Mouse (Mus musculus) CD4-positive naive resting alpha-beta T cell, adult 76 days (primary cell): ENCODE data around the gene Olfr519. TPM values are rescaled to one million over a fixed set of nuclear protein-coding genes. Genes with fewer than 3 reads are reported as not detected.

Experiments used
- total RNA-seq: library from RNA; stranded (reverse); gene quantifications from one replicate; pipeline ENCODE4 v1.2.4, GENCODE M21; 2023

Olfr519 gene
- not detected for total RNA-seq

DNA sequence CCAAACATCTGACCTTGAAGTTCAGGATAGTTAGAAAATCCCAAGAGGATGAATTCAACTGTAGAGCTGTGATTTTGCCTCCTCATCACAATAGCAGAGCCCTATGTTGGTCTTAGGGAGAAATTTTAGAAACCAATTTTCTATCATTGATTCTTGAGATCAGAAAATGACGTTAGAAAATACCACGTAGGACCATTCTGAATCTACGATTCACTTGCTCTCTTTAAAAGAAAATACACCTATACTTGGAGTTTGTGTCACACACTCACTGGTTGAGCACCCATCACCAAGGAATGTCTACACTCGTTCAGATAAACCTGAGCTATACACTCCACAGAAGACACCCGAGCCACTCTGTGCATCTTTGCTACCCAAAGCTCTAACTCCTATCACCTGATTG is at the start of gene Olfr519:
Gene Olfr519, minus strand, starts transcription at position 101 of the 400 bp plus-strand sequence.

DNA sequence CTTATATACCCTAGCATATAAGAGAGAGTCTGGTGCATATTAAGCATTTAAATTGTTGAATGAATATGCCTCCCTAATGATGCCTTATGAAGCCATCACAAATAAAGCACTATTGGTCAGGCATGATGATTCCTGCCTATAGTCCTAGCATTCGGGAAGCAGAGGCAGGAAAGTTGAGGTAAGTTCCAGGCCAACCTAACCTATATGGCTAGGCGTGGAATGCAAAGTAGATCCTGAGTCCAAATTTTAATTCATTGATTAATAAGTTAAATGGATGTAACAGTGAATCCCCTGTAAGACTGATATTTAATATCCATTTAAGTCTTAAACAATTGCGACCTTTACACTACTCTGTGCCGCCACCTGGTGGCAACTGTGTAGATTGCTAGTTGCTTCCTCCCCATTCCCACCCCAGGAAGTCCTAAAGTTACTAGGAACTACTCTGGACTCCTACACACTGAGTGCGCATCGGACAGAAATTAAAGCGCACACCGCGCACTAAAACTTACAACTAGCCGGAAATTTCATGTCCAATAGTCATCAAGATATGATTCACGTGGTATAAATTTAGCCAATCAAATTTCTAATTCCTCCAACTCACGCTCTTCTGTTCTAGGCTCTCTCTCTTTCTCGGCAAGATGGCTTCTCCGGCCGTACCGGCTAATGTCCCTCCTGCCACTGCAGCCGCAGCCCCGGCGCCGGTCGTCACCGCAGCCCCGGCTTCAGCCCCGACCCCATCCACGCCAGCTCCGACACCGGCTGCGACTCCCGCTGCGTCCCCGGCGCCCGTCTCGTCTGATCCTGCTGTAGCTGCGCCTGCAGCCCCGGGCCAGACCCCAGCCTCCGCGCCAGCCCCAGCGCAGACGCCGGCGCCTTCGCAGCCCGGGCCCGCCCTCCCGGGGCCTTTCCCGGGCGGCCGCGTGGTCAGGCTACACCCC is 39.8 kb upstream of the Olfr519 start, which contains the start of gene Eif3f:
Gene Eif3f, plus strand, starts transcription at position 624 of the 938 bp plus-strand sequence.

DNA sequence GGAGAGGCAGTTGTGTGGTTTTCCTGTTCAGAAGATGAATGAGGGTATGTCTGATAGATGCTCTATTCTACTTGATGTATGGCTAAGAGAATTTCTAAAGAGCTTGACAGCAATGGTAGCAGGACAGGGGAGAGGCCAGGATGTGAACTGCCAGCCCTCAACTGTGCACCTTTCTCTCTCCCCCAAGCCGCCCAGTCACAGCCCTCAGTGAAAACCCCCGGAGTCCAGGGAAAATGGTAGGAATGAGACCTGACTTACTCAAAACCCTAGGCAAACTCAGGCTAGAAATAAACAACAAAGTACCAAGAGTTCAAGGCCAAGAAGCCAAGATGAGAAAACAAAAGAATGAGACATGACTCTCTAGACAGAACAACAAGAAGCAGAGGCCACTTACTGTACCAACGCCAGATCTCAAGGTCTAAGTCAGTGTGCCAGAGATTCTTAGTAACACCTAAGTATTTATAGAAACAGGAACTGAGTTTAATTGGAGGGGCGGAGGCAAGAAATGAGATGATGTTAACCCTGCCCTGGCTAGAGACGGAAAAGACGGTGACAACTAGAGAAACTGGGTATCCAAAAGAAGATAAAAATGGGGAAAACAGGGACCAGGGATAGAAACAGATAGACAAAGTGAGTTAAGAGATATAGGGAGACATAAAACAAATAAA is 35.6 kb upstream of the Olfr519 start, which contains the start of gene Nlrp10:
Gene Nlrp10, minus strand, starts transcription at position 453 of the 668 bp plus-strand sequence.

DNA sequence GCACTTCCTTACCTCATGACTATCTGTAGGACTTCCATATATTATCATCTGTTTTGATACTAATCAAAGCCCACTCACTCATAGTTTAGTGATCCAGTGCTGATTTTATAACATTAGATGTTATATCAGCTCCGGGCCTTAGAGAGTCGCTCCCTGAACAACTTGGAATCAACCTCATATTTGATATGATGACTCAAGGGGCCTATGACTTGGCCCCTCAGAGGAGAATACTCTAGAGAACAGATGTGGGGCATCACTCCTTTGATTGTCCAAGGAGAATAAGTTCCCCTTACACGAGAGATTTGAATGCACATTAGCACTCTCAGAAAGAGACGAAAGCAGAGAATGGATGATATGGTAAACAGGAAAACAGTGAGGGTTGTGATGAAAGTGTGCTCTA is 9.3 kb downstream of the Olfr519 start, which contains the start of gene Olfr518:
Gene Olfr518, minus strand, starts transcription at position 101 of the 400 bp plus-strand sequence.

DNA sequence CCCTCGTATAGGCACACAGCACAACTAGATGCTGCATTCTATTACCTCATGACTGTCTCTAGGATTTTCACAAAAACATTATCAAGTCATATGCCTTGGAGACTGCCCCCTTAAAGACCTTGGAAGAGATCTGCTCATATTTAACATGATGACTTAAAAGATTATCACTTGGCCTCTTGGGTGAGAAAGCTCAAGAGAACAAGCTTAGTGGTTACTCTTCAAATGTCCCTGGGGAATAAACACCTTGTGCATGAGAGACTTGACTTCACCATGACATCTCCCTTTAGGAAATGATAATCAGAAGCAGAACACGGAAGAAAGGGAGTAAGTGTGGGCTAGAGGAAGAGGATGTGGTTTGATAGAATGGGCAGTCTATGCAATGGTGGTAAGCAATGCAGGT is 21.9 kb downstream of the Olfr519 start, which contains the start of gene Olfr517:
Gene Olfr517, minus strand, starts transcription at position 101 of the 400 bp plus-strand sequence.

DNA sequence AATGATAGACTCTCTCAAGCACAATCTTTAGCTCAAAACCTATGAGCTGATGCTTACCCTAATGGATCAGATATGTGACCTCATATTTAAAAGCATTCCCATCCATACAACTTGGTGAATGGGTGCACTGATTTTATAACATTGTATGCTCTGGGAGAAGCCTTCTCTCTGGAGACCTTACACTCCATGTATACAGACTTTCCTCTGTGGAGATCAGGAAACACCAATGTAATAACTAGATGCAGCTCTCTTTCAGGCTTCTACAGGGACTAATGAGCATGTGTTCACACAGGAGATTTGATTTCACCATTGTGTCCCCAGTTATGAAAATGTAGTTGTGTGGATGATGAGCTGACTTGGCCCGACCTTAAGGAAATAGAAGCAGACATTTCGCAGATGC is 43.8 kb downstream of the Olfr519 start, which contains the start of gene Olfr516:
Gene Olfr516, minus strand, starts transcription at position 101 of the 400 bp plus-strand sequence.

Other genes with a start within 250 kb of the Olfr519 start
- not detected for gene Olfr509, start 242.5 kb downstream of the Olfr519 start, total RNA-seq
- not detected for gene Olfr510, start 228.0 kb downstream of the Olfr519 start, total RNA-seq
- gene Olfr512, start 181.1 kb downstream of the Olfr519 start, total RNA-seq, result not detected
- not detected for gene Olfr513, start 143.4 kb downstream of the Olfr519 start, total RNA-seq
- not detected for gene Olfr514, start 68.4 kb downstream of the Olfr519 start, total RNA-seq
- gene Olfr516, start 43.9 kb downstream of the Olfr519 start, total RNA-seq, result not detected
- not detected for gene Olfr517, start 22.0 kb downstream of the Olfr519 start, total RNA-seq
- gene Olfr518, start 9.4 kb downstream of the Olfr519 start, total RNA-seq, result not detected
- gene Nlrp10, start 35.8 kb upstream of the Olfr519 start, total RNA-seq, result 0.41 TPM
- gene Eif3f, start 40.0 kb upstream of the Olfr519 start, total RNA-seq, result 255 TPM
- gene Tub, start 55.9 kb upstream of the Olfr519 start, total RNA-seq, result 0.59 TPM
- not detected for gene Ric3, start 188.9 kb upstream of the Olfr519 start, total RNA-seq